Mouse (Mus musculus): ENCODE results near the gene Ybx3. TPM values are rescaled to one million over a fixed set of nuclear protein-coding genes. Genes with fewer than 3 reads are reported as not detected.

Ybx3 gene
- 51.5 and 65.9 TPM in 2 replicates for polyA plus RNA-seq (2015; fragmentation: Nextera tagmentation; extraction: Ambion mirVana)

- under 1% methylated on average over 73 of the region's 107 CpGs for WGBS
- no peak for TF ChIP-seq CTCF (IDR thresholded peaks at IDR 0.05; ENCODE audit: low read depth)
- H3K27ac ChIP-seq, result peak within 1 kb of the TSS; percentile 91
- no peaks in the 10 kb centered on the region for H3K9me3 ChIP-seq (replicated peaks; ENCODE audit: low read length)
- 0 out of 2 replicates have a peak, but pooled peaks cover 18% of the 10 kb centered on the region for H3K4me1 ChIP-seq (replicated peaks; ENCODE audit: insufficient read depth, low read length)
- H3K27me3 ChIP-seq (ENCODE audit: insufficient read depth, low read length), result no peaks in the 10 kb centered on the region
- ATAC-seq (replicated peaks; ENCODE audit: low FRiP score, low read depth) (peak; percentile 92), DNase-seq (ENCODE audit: low spot score) (peak; percentile 94)
- no peaks in the 10 kb centered on the region for H3K36me3 ChIP-seq (ENCODE audit: insufficient read depth, low read length)
- H3K4me3 ChIP-seq (replicated peaks; ENCODE audit: low read depth, low read length), result peak within 1 kb of the TSS; percentile 70
- H3K9ac ChIP-seq (ENCODE audit: low read depth, low read length), result peak within 1 kb of the TSS; percentile 91
- H3K4me2 ChIP-seq (ENCODE audit: low read length), result peak within 1 kb of the TSS; percentile 73
Measured at GRCm38 (mm10) chr6:131388040-131389021, at the start of gene Ybx3. Gene Ybx3, minus strand, starts transcription at chr6:131388476.

- DNase-seq (ENCODE audit: low spot score), result no peak
- TF ChIP-seq CTCF (IDR thresholded peaks at IDR 0.05; ENCODE audit: low read depth), result no peak
Measured at GRCm38 (mm10) chr6:131436626-131437025, 48.4 kb upstream of the Ybx3 start.

DNA sequence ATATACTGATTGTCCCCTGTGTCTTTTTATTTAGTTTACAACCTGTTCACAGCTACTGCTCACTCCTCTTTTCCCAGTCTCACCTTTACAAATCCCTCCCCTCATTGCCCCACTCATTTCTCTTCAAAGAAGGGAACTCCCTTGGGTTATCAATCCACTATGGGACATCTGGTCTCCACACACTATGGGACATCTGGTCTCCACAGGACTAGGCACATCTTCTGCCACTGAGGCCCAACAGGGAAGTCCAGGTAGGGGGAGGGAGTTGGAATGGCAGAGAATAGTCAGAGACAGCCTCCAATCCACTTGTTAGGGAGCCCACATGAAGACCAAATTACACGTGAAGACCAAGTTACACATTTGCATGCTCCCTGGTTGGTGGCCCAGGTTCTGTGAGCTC, 45.8 kb upstream of the Ybx3 start:
- Histone ChIP-seq H3K4me1 (replicated peaks; ENCODE audit: insufficient read depth, low read length) (no peaks in the 10 kb centered on the region), H3K9me3 (replicated peaks; ENCODE audit: low read length) (no peaks in the 10 kb centered on the region), H3K4me2 (ENCODE audit: low read length) (peak overlapping the region; percentile 86), H3K27me3 (ENCODE audit: insufficient read depth, low read length) (no peaks in the 10 kb centered on the region), H3K36me3 (ENCODE audit: insufficient read depth, low read length) (no peaks in the 10 kb centered on the region), H3K9ac (ENCODE audit: low read depth, low read length) (no peak overlapping the region), H3K27ac (no peak overlapping the region), H3K4me3 (replicated peaks; ENCODE audit: low read depth, low read length) (peak overlapping the region; percentile 36; the same call in 1 of the 2 replicates)
- DNase-seq (ENCODE audit: low spot score) (no peak), ATAC-seq (replicated peaks; ENCODE audit: low FRiP score, low read depth) (peak; percentile 5; the same call in 1 of the 2 replicates)
- 55% methylated on average over 1 of the region's 1 CpGs for whole genome bisulfite sequencing
- no peak for TF ChIP-seq CTCF (IDR thresholded peaks at IDR 0.05; ENCODE audit: low read depth)

More at GRCm38 (mm10) chr6:131436626-131437025, 48.4 kb upstream of the Ybx3 start:
- no peaks in the 10 kb centered on the region for H3K9me3 ChIP-seq (replicated peaks; ENCODE audit: low read length)
- no peaks in the 10 kb centered on the region for H3K27me3 ChIP-seq (ENCODE audit: insufficient read depth, low read length)
- no peak overlapping the region for H3K27ac ChIP-seq
- no peak overlapping the region for H3K4me2 ChIP-seq (ENCODE audit: low read length)
- ATAC-seq (replicated peaks; ENCODE audit: low FRiP score, low read depth), result no peak
- no peaks in the 10 kb centered on the region for H3K4me1 ChIP-seq (replicated peaks; ENCODE audit: insufficient read depth, low read length)
- no peak overlapping the region for H3K4me3 ChIP-seq (replicated peaks; ENCODE audit: low read depth, low read length)
- no peaks in the 10 kb centered on the region for H3K36me3 ChIP-seq (ENCODE audit: insufficient read depth, low read length)
- no peak overlapping the region for H3K9ac ChIP-seq (ENCODE audit: low read depth, low read length)

GRCm38 (mm10) chr6:131433153-131434048, 45.1 kb upstream of the Ybx3 start:
- Histone ChIP-seq H3K36me3 (ENCODE audit: insufficient read depth, low read length) (no peaks in the 10 kb centered on the region), H3K4me1 (replicated peaks; ENCODE audit: insufficient read depth, low read length) (no peaks in the 10 kb centered on the region), H3K4me3 (replicated peaks; ENCODE audit: low read depth, low read length) (peak overlapping the region; percentile 36), H3K27me3 (ENCODE audit: insufficient read depth, low read length) (no peaks in the 10 kb centered on the region), H3K27ac (no peak overlapping the region), H3K9me3 (replicated peaks; ENCODE audit: low read length) (no peaks in the 10 kb centered on the region), H3K9ac (ENCODE audit: low read depth, low read length) (peak overlapping the region; percentile 58), H3K4me2 (ENCODE audit: low read length) (peak overlapping the region; percentile 86)
- TF ChIP-seq CTCF (IDR thresholded peaks at IDR 0.05; ENCODE audit: low read depth), result no peak
- ATAC-seq (replicated peaks; ENCODE audit: low FRiP score, low read depth), result peak; percentile 74
- WGBS, result 8% methylated on average over 39 of the region's 39 CpGs
- DNase-seq (ENCODE audit: low spot score), result peak; percentile 52

DNA sequence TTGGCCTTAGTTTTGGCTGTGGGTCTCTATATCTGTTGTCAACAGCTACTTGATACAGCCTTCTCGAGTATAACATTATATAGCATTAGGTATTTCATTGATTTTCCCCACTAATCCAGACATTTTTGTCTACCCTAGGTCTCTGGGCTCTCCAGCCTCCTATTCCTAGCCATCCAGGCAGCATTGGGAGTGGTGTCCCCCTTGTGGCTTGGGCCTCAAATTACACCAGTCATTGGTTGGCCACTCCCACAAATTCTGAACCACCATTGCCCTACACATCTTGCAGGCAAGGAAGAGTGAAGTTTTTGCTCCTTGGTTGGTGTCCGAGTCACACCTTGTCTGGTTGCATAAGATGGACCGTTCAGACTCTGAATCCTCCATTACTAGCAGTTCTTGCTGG, 33.3 kb upstream of the Ybx3 start:
- Histone ChIP-seq H3K4me3 (replicated peaks; ENCODE audit: low read depth, low read length) (no peak overlapping the region), H3K9ac (ENCODE audit: low read depth, low read length) (no peak overlapping the region), H3K27ac (no peak overlapping the region), H3K27me3 (ENCODE audit: insufficient read depth, low read length) (no peaks in the 10 kb centered on the region), H3K9me3 (replicated peaks; ENCODE audit: low read length) (no peaks in the 10 kb centered on the region), H3K4me2 (ENCODE audit: low read length) (no peak overlapping the region), H3K36me3 (ENCODE audit: insufficient read depth, low read length) (no peaks in the 10 kb centered on the region), H3K4me1 (replicated peaks; ENCODE audit: insufficient read depth, low read length) (no peaks in the 10 kb centered on the region)
- WGBS, result 74% methylated on average over 3 of the region's 3 CpGs
- ATAC-seq (replicated peaks; ENCODE audit: low FRiP score, low read depth) (0 out of 2 replicates have a peak, but pooled peaks have one; percentile 44), DNase-seq (ENCODE audit: low spot score) (peak; percentile 61)
- TF ChIP-seq CTCF (IDR thresholded peaks at IDR 0.05; ENCODE audit: low read depth), result peak; percentile 74

- ATAC-seq (replicated peaks; ENCODE audit: low FRiP score, low read depth), result no peak
- no peaks in the 10 kb centered on the region for H3K9me3 ChIP-seq (replicated peaks; ENCODE audit: low read length)
- no peak overlapping the region for H3K27ac ChIP-seq
- no peak for TF ChIP-seq CTCF (IDR thresholded peaks at IDR 0.05; ENCODE audit: low read depth)
- DNase-seq (ENCODE audit: low spot score), result no peak
- WGBS, result 87% methylated on average over 3 of the region's 3 CpGs
- H3K27me3 ChIP-seq (ENCODE audit: insufficient read depth, low read length), result no peaks in the 10 kb centered on the region
- H3K4me3 ChIP-seq (replicated peaks; ENCODE audit: low read depth, low read length), result no peak overlapping the region
- no peak overlapping the region for H3K4me2 ChIP-seq (ENCODE audit: low read length)
- H3K36me3 ChIP-seq (ENCODE audit: insufficient read depth, low read length), result no peaks in the 10 kb centered on the region
- H3K9ac ChIP-seq (ENCODE audit: low read depth, low read length), result no peak overlapping the region
- H3K4me1 ChIP-seq (replicated peaks; ENCODE audit: insufficient read depth, low read length), result no peaks in the 10 kb centered on the region
Measured at GRCm38 (mm10) chr6:131419614-131420013, 31.3 kb upstream of the Ybx3 start.

Measured in kidney, postnatal 0 days (tissue).